Mouse (Mus musculus) cerebral cortex, adult 2 months (tissue): Measurements from ENCODE around the gene 1700020N01Rik.

Experiments used
- WGBS: fragments of 180-500 bp; shearing (Covaris S2); methylation state at CpG from one replicate; pipeline ENCODE4 v1.1.7; 2018; 5-methylcytosine and 5-hydroxymethylcytosine counted together

The 1700020N01Rik gene

GRCm38 (mm10) chr10:21604476-21604875 lies 11.5 kb downstream of the 1700020N01Rik start:
- WGBS = 67% methylated on average over 8 of the region's 8 CpGs

- WGBS = 15% methylated on average over 4 of the region's 4 CpGs
Observed at GRCm38 (mm10) chr10:21605011-21605571, 12.1 kb downstream of the 1700020N01Rik start.

- 65% methylated on average over 5 of the region's 5 CpGs for whole genome bisulfite sequencing
Observed at GRCm38 (mm10) chr10:21605601-21606000, 12.7 kb downstream of the 1700020N01Rik start.

- WGBS = 72% methylated on average over 5 of the region's 5 CpGs
Observed at GRCm38 (mm10) chr10:21606931-21607330, 14.0 kb downstream of the 1700020N01Rik start.

- 72% methylated on average over 2 of the region's 2 CpGs for WGBS
Observed at GRCm38 (mm10) chr10:21609583-21609982, 16.6 kb downstream of the 1700020N01Rik start.

GRCm38 (mm10) chr10:21613021-21613860 lies 20.3 kb downstream of the 1700020N01Rik start:
- 94% methylated on average over 4 of the region's 4 CpGs for WGBS

GRCm38 (mm10) chr10:21614520-21614919 lies 21.6 kb downstream of the 1700020N01Rik start:
- 89% methylated on average over 1 of the region's 1 CpGs for WGBS

- WGBS = 67% methylated on average over 5 of the region's 5 CpGs
Observed at GRCm38 (mm10) chr10:21618745-21619508, 26.0 kb downstream of the 1700020N01Rik start.

GRCm38 (mm10) chr10:21622065-21622464 lies 29.1 kb downstream of the 1700020N01Rik start:
- WGBS = 88% methylated on average over 7 of the region's 7 CpGs

GRCm38 (mm10) chr10:21628555-21628954 lies 35.6 kb downstream of the 1700020N01Rik start:
- 58% methylated on average over 5 of the region's 5 CpGs for WGBS

- 88% methylated on average over 10 of the region's 10 CpGs for whole genome bisulfite sequencing
Observed at GRCm38 (mm10) chr10:21629031-21629740, 36.2 kb downstream of the 1700020N01Rik start.

GRCm38 (mm10) chr10:21631481-21631880 lies 38.5 kb downstream of the 1700020N01Rik start:
- 98% methylated on average over 1 of the region's 1 CpGs for WGBS

- WGBS = 81% methylated on average over 5 of the region's 5 CpGs
Observed at GRCm38 (mm10) chr10:21632687-21633086, 39.7 kb downstream of the 1700020N01Rik start.

GRCm38 (mm10) chr10:21635988-21636710 lies 43.2 kb downstream of the 1700020N01Rik start:
- 76% methylated on average over 4 of the region's 4 CpGs for WGBS

GRCm38 (mm10) chr10:21636711-21637081 lies 43.8 kb downstream of the 1700020N01Rik start:
- WGBS = 53% methylated on average over 6 of the region's 6 CpGs

- WGBS = 61% methylated on average over 4 of the region's 4 CpGs
Observed at GRCm38 (mm10) chr10:21651388-21651787, 58.4 kb downstream of the 1700020N01Rik start.

GRCm38 (mm10) chr10:21652426-21653345 lies 59.7 kb downstream of the 1700020N01Rik start:
- WGBS = 75% methylated on average over 24 of the region's 24 CpGs

GRCm38 (mm10) chr10:21653469-21653868 lies 60.5 kb downstream of the 1700020N01Rik start:
- 80% methylated on average over 7 of the region's 7 CpGs for WGBS

- 36% methylated on average over 8 of the region's 8 CpGs for WGBS
Observed at GRCm38 (mm10) chr10:21659576-21660246, 66.8 kb downstream of the 1700020N01Rik start.
